Mouse (Mus musculus): ENCODE data around the gene Serpina3a.

Serpina3a gene

DNA sequence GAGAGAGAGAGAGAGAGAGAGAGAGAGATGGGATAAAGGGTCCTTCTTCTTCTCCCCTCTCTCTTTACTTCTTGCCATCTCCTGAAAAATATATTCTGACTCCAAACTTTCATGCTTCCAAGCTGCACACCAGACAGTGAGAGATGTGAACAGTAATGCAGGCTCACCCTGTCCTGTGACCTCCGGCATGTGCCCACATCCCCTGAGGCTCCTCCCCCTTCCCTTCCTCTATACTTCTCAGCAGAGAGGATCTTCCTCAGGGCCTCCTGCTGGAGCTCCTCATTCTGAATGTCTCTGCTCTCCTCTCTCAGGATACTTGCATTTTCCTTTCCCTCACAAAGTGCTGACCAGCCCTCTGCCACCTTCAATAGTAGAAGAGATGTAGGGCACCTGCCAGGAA is 29.9 kb downstream of the Serpina3a start:
- CTCF ChIA-PET: no interaction called here

GRCm38 (mm10) chr12:104143286-104143685 is 30.8 kb downstream of the Serpina3a start:
- CTCF ChIA-PET: no interaction called here

- CTCF ChIA-PET: no interaction called here
These were observed 33.0 kb downstream of the Serpina3a start for GRCm38 (mm10) chr12:104145571-104145970.

DNA sequence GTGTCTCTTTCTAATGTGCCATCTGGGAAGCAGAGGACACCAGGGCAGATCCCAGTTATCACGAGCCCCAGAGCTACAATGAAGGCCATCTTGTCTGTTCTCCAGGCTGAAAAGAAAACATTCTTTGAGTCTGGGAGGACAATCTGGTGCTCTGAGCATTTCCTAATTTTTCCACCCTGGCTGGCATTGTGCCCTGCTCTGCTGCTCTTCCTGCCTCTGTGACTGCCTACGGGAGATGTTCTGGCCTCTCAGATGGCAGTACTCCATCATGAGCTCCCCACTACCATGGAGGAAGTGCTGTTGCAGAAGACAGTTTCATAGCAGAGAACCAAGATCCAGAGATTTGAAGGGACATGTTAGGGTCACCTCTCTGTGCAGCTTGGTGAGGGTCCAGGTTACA is 39.5 kb downstream of the Serpina3a start:
- CTCF ChIA-PET: no interaction called here

- CTCF ChIA-PET: no interaction called here
These were observed 40.6 kb downstream of the Serpina3a start for GRCm38 (mm10) chr12:104153041-104153645.

DNA sequence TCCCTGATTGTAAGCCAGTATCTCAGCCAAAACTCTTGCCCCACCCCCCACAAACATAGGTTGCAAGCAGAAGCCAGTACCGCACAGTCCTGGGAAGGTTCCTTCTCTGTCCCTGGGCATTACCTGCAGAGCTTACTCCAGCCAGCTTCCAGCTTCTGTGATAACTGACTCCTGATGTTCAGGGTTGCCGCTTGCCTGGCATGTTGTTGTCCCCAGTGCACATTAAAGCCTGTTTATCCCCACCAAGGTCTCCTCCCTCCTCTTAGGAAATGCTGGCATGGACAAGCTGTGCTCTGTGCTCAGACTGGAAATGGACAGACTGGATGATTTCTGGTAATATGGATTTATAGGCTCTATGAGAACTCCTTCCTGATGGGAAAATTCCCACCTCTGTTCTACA is 41.1 kb downstream of the Serpina3a start, which contains the start of gene Serpina3c:
Gene Serpina3c, minus strand, starts transcription at position 215 of the 400 bp plus-strand sequence.
- CTCF ChIA-PET: no interaction called here
